Mouse (Mus musculus) heart, embryonic 14.5 days (tissue): ENCODE results near the gene Gm17349. TPM values are rescaled to one million over a fixed set of nuclear protein-coding genes. Genes with fewer than 3 reads are reported as not detected.
"Not testable (repeated sequence)": the region's sequence is repeated elsewhere in the genome, so short reads cannot be mapped to it uniquely, and the experiment has no call there.

Source experiments
- ATAC-seq: fragments of 200-750 bp; cut with Nextera tagmentation; 2 replicates; pipeline ENCODE4 v1.8.0; 2017; ENCODE audit warnings: low read depth, moderate TSS enrichment; ENCODE audit not compliant: insufficient number of reproducible peaks, insufficient read depth, low FRiP score
- H3K27ac ChIP-seq, 2 experiments: fragments of 200-500 bp in 1 of 2; fragments of 300-500 bp in 1 of 2; sonication (generic) in 1 of 2; replicated peaks in 1 of 2; 2 replicates each; pipeline ENCODE4 v1.5.1; 2012 to 2014; ENCODE audit warnings: low read depth in 2 of 2, low read length in 2 of 2, control low read depth in 1 of 2, mild to moderate bottlenecking in 1 of 2, mixed read lengths in 1 of 2; ENCODE audit not compliant: control insufficient read depth in 1 of 2, insufficient read depth in 1 of 2
- H3K27me3 ChIP-seq: fragments of 300-500 bp; sonication (generic); 2 replicates; pipeline ENCODE4 v1.6.1; 2014; ENCODE audit warnings: mild to moderate bottlenecking, low read length, control low read depth; ENCODE audit not compliant: control insufficient read depth, insufficient read depth
- H3K36me3 ChIP-seq: fragments of 300-500 bp; sonication (generic); 2 replicates; pipeline ENCODE4 v1.6.1; 2014; ENCODE audit warnings: mild to moderate bottlenecking, control low read depth, low read length, mixed read lengths; ENCODE audit not compliant: control insufficient read depth, insufficient read depth
- H3K4me1 ChIP-seq, 2 experiments: fragments of 200-500 bp in 1 of 2; fragments of 300-500 bp in 1 of 2; sonication (generic) in 1 of 2; 2 replicates each; pipeline ENCODE4 v1.6.1; 2012 to 2014; ENCODE audit warnings: low read length in 2 of 2, control low read depth in 1 of 2, mixed read lengths in 1 of 2; ENCODE audit not compliant: control insufficient read depth in 2 of 2, insufficient read depth in 2 of 2
- H3K4me2 ChIP-seq: fragments of 300-500 bp; sonication (generic); 2 replicates; pipeline ENCODE4 v1.6.1; 2014; ENCODE audit warnings: mild to moderate bottlenecking, low read length
- H3K4me3 ChIP-seq, 2 experiments: fragments of 200-500 bp in 1 of 2; fragments of 300-500 bp in 1 of 2; sonication (generic) in 1 of 2; 2 replicates each; pipeline ENCODE4 v1.5.1; 2012 to 2014; ENCODE audit warnings: low read length in 2 of 2, mild to moderate bottlenecking in 2 of 2, control low read depth in 1 of 2, low read depth in 1 of 2, moderate library complexity in 1 of 2; ENCODE audit not compliant: control insufficient read depth in 1 of 2, insufficient read depth in 1 of 2
- H3K9ac ChIP-seq: fragments of 300-500 bp; sonication (generic); 2 replicates; pipeline ENCODE4 v1.6.1; 2014; ENCODE audit warnings: mild to moderate bottlenecking, low read length
- H3K9me3 ChIP-seq: fragments of 300-500 bp; sonication (generic); 2 replicates; pipeline ENCODE4 v1.6.1; 2016; ENCODE audit warnings: low read length, control low read depth; ENCODE audit not compliant: control insufficient read depth
- WGBS: fragments of 180-500 bp; shearing (Covaris S2); extraction: QIAGEN DNeasy Blood & Tissue Kit; methylation state at CpG from one replicate; pipeline ENCODE4 v1.1.7; 2014; 5-methylcytosine and 5-hydroxymethylcytosine counted together
- polyA plus RNA-seq: library from polyadenylated mRNA; unstranded; fragments of >200 nt; fragmentation: Nextera tagmentation; extraction: Ambion mirVana; gene quantifications from 2 replicates; pipeline ENCODE4 v1.2.1, GENCODE M21; 2014

Gene Gm17349
- polyA plus RNA-seq, 1 experiment from 2014 or later, result not detected

DNA sequence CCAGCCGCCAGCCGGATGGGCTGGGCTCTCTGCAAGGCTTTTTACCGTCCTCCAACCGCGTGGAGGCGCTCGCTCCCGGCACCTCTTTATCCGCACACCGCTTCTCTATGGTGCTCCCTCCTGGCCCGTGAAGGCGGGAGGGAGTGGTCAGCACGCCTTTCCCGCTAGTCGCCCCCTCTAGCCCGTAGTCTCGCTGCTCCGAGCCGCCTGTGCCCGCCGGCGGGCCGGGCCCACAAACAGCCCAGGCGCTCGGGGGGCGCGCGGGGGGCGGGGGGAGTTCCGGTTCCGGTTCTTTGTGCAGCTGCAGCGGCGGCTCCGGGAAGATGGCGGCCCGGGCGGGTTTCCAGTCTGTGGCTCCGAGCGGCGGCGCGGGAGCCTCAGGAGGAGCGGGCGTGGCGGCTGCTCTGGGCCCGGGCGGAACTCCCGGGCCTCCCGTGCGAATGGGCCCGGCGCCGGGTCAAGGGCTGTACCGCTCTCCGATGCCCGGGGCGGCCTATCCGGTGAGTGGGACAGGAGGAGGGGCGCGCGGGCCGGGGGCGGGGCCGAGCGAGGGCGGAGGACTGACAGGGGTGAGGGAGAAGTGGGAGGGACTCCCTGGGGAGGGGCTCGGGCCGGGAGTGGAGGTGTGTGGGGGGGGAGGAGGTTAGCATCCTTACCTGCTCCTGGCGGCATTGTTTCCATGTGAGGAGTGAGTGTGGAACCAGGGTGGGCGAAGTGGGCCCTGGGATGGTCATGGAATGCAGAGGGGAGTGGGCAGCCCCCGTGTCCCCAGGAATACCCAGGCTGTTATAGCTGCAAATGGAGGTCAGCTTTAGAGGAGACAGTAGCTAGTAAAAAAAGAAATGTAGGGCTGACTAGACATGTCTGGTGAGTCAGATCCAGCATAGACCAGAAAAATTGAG lies 3.0 kb downstream of the Gm17349 start, which contains the start of gene Smarcd1:
Gene Smarcd1 (plus strand): TSS at position 131 of the 902 bp plus-strand sequence.
- Histone ChIP-seq H3K9me3 (no peaks in the 10 kb centered on the region), H3K4me3 (peak within 1 kb of the TSS; percentile 76 to 81), H3K36me3 (peaks cover 33% of the 10 kb centered on the region), H3K4me1 (peaks cover 28 to 42% of the 10 kb centered on the region in 2 experiments), H3K27ac (peak within 1 kb of the TSS; percentile 89 to 94), H3K9ac (peak within 1 kb of the TSS; percentile 91), H3K4me2 (peak within 1 kb of the TSS; percentile 73), H3K27me3 (peaks cover 5% of the 10 kb centered on the region)
- 1% methylated on average over 70 of the region's 71 CpGs for WGBS
- ATAC-seq, result peak; percentile 92

DNA sequence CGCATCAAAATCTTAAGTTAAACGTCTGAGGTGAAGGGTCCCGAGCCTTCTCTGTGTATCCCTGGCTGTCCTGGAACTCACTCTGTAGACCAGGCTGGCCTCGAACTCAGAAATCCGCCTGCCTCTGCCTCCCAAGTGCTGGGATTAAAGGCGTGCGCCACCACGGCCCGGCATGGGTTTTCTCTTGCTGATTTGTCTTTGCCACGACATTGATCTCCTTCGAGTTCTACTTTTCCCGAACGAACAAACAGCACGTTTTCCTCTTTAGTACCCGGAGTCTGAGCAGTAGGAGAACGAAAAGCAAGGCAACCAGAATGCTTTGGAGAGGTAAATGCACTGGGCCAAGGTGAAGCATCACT lies 3.7 kb downstream of the Gm17349 start:
- WGBS, result 36% methylated on average over 16 of the region's 16 CpGs
- H3K27me3 ChIP-seq, ATAC-seq, H3K9me3 ChIP-seq: not testable (repeated sequence)
- Histone ChIP-seq H3K36me3 (peaks cover 27% of the 10 kb centered on the region), H3K4me3 (peak overlapping the region; percentile 76 to 81), H3K4me1 (peaks cover 28 to 42% of the 10 kb centered on the region in 2 experiments), H3K27ac (peak overlapping the region; percentile 40 to 94; a peak in 2 of 4 replicates), H3K4me2 (peak overlapping the region; percentile 73), H3K9ac (peak overlapping the region; percentile 91)

DNA sequence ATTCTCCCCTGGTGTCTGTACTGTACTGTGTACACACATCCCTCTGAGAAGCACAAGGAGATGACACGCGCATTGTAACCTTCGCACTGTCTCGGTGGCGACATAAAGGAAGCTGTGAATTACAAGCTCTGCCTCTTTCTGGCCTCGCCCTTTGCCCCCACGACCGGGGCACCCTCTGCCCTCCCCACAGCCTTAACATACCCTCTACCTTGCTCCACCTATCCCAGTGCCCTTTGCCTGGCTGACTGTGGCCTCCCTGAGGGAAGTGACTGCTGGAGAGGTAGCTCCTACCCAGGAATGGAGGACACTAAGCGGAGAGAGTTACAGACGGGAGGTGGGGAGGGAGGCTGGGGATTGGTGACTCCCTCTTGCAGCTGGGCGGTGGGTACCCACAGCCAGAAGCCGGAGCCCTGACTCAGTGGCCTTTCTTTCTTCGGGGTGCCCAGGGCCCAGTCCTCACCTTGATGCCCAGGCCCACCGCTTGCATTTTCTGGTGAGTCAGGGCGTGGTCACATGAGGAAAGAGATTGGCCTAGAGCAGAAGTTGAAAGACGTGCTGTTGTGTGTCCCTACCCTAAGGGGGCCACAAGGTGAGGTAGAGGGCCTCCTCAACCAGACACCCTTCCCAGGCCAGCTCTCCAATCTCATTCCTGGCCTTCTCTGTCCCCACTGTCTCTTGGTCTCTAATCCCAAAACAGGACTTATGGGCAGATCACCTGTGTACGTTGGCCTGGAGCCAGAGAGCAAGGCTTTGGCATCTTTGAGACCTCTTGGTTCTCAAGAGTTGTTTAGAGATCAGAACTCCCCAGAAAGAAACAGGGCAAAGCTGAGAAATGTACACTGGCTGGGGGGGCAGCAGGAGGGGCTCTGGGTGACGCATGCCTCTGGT lies 4.8 kb downstream of the Gm17349 start:
- Histone ChIP-seq H3K36me3 (peaks cover 17% of the 10 kb centered on the region), H3K4me3 (no peak overlapping the region), H3K27ac (no peak overlapping the region), H3K4me1 (peaks cover 25 to 35% of the 10 kb centered on the region in 2 experiments), H3K27me3 (peaks cover 9% of the 10 kb centered on the region), H3K9ac (no peak overlapping the region), H3K4me2 (no peak overlapping the region), H3K9me3 (no peaks in the 10 kb centered on the region)
- WGBS, result 84% methylated on average over 18 of the region's 18 CpGs
- no peak for ATAC-seq

DNA sequence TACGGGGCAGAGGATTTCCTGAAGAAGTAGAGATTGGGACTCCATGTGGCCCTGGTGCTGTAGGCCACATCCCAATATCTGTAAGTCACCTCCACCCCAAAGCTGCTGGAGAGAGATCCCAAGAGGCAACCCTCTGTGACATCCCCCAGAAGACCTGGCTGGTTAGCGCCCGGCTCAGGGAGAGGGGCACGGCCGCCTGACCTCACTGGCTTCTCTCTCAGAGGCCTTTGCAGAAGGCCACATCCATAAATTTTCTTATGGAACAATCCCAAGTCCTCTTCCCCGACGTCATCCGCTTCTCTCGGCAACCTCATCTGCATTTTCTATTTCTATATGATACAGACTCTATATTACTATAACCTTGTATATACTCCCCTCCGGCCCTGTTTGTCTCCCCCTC lies 5.6 kb downstream of the Gm17349 start:
- Histone ChIP-seq H3K9me3 (no peaks in the 10 kb centered on the region), H3K27me3 (peaks cover 9% of the 10 kb centered on the region), H3K4me1 (peaks cover 30 to 36% of the 10 kb centered on the region in 2 experiments), H3K4me2 (no peak overlapping the region), H3K27ac (no peak overlapping the region), H3K36me3 (peaks cover 15% of the 10 kb centered on the region), H3K9ac (no peak overlapping the region), H3K4me3 (no peak overlapping the region)
- 84% methylated on average over 10 of the region's 10 CpGs for WGBS
- ATAC-seq, result no peak

DNA sequence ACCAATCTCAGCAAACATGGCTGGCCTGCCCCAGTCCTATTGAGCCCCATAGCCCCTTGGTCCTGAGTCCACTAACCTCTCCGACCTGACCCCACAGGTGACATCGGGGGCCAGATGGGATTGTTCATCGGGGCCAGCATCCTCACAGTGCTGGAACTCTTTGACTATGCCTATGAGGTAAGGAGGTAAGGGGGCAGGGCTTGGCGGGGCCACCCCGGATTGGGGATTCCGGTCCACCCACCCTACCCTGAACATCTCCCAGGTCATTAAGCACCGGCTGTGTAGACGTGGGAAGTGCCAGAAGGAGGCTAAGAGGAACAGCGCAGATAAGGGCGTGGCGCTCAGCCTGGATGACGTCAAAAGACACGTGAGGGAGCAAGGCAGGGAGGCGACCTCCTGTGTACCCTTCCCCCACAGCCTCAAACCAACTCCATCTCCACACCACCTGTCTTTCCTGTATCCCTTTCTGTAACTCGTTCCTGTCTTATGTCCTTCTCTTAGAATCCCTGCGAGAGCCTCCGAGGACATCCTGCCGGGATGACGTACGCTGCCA lies 6.7 kb downstream of the Gm17349 start:
- H3K9me3 ChIP-seq, result no peaks in the 10 kb centered on the region
- no peak overlapping the region for H3K27ac ChIP-seq
- H3K4me2 ChIP-seq, result peak overlapping the region; percentile 11; the same call in 1 of the 2 replicates
- H3K4me1 ChIP-seq, result peaks cover 22 to 29% of the 10 kb centered on the region in 2 experiments
- H3K9ac ChIP-seq, result no peak overlapping the region
- 24% methylated on average over 20 of the region's 20 CpGs for WGBS
- no peak overlapping the region for H3K4me3 ChIP-seq
- H3K27me3 ChIP-seq, result peaks cover 9% of the 10 kb centered on the region
- ATAC-seq, result no peak
- H3K36me3 ChIP-seq, result peaks cover 5% of the 10 kb centered on the region; the same call in 1 of the 2 replicates

DNA sequence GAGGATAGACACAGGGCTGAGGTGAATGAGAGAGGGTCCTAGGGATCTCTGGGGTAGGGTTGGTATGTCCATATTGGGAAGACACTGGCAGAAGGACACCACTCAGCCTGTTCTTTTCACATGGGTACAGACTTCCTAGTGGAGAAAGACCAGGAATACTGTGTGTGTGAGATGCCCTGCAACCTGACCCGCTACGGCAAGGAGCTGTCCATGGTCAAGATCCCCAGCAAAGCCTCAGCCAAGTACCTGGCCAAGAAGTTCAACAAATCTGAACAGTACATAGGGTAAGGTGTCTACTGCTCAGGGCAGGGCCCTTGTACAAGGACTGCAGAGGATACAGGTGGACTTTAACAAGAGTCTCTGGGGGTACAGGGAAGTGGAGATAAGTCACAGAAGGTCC lies 8.0 kb downstream of the Gm17349 start:
- WGBS, result 7% methylated on average over 2 of the region's 2 CpGs
- no peak for ATAC-seq
- H3K4me2 ChIP-seq, result no peak overlapping the region

DNA sequence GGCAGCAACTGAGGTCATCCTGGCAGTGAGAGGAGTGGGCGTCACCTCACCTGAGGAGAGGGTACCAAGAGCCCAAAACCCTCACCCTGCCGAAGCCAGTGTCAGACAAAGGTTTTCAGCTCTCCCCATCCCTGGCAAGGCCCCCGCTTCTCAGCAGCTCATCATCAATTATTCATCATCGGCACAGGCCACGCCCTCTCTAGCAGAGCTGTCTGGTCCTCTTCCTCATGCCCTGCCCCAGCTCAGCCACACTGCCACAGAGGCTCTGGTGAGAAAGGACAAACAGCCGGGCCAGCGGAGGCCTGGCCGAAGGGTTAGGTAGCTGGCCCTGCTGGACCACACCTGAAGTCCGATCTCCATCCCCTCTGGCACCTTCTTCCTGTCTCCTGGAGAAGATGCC lies 13.3 kb downstream of the Gm17349 start:
- Histone ChIP-seq H3K4me3 (no peak overlapping the region), H3K9ac (no peak overlapping the region), H3K27ac (no peak overlapping the region), H3K27me3 (peaks cover 27% of the 10 kb centered on the region), H3K9me3 (no peaks in the 10 kb centered on the region), H3K4me1 (peaks cover 7 to 9% of the 10 kb centered on the region in 2 experiments; a peak in 3 of 4 replicates), H3K4me2 (no peak overlapping the region), H3K36me3 (no peaks in the 10 kb centered on the region)
- no peak for ATAC-seq
- whole genome bisulfite sequencing, result 52% methylated on average over 9 of the region's 9 CpGs

More for the DNA sequence above, 8.0 kb downstream of the Gm17349 start:
- Histone ChIP-seq H3K4me3 (no peak overlapping the region), H3K27ac (no peak overlapping the region), H3K27me3 (peaks cover 16% of the 10 kb centered on the region), H3K36me3 (no peaks in the 10 kb centered on the region), H3K9ac (no peak overlapping the region), H3K9me3 (no peaks in the 10 kb centered on the region), H3K4me1 (peaks cover 16 to 18% of the 10 kb centered on the region in 2 experiments)
